Mouse (Mus musculus): ENCODE measurements around the gene Ppp2r5c.

Gene Ppp2r5c

GRCm38 (mm10) chr12:110442238-110442637 is 4.7 kb upstream of the Ppp2r5c start:
- ATAC-seq (ENCODE audit: low TSS enrichment) = no peak

- no peak for ATAC-seq (ENCODE audit: low TSS enrichment)
These were observed 2.4 kb upstream of the Ppp2r5c start for GRCm38 (mm10) chr12:110444530-110444929.

- peak; percentile 21; the same call in 1 of the 2 replicates for ATAC-seq (ENCODE audit: low TSS enrichment)
These were observed 1.1 kb upstream of the Ppp2r5c start for GRCm38 (mm10) chr12:110445775-110446174.

GRCm38 (mm10) chr12:110447306-110447705 is 386 bp downstream of the Ppp2r5c start:
- peak; percentile 42 for ATAC-seq (ENCODE audit: low TSS enrichment)

- ATAC-seq (ENCODE audit: low TSS enrichment) = no peak
These were observed 1.8 kb downstream of the Ppp2r5c start for GRCm38 (mm10) chr12:110448767-110449166.

GRCm38 (mm10) chr12:110454223-110454622 is 7.3 kb downstream of the Ppp2r5c start:
- peak; percentile 44 for ATAC-seq (ENCODE audit: low TSS enrichment)

- ATAC-seq (ENCODE audit: low TSS enrichment) = peak; percentile 48; the same call in 1 of the 2 replicates
These were observed 9.1 kb downstream of the Ppp2r5c start for GRCm38 (mm10) chr12:110456024-110456423.

GRCm38 (mm10) chr12:110458667-110459066 is 11.7 kb downstream of the Ppp2r5c start:
- peak; percentile 86 for ATAC-seq (ENCODE audit: low TSS enrichment)

GRCm38 (mm10) chr12:110460418-110461300 is 13.7 kb downstream of the Ppp2r5c start:
- ATAC-seq (ENCODE audit: low TSS enrichment) = no peak

- no peak for ATAC-seq (ENCODE audit: low TSS enrichment)
These were observed 16.8 kb downstream of the Ppp2r5c start for GRCm38 (mm10) chr12:110463711-110464110.

- ATAC-seq (ENCODE audit: low TSS enrichment) = no peak
These were observed 24.5 kb downstream of the Ppp2r5c start for GRCm38 (mm10) chr12:110471426-110471825.

- ATAC-seq (ENCODE audit: low TSS enrichment) = no peak
These were observed 25.3 kb downstream of the Ppp2r5c start for GRCm38 (mm10) chr12:110472247-110472646.

- no peak for ATAC-seq (ENCODE audit: low TSS enrichment)
These were observed 27.6 kb downstream of the Ppp2r5c start for GRCm38 (mm10) chr12:110474497-110474896.

- no peak for ATAC-seq (ENCODE audit: low TSS enrichment)
These were observed 29.6 kb downstream of the Ppp2r5c start for GRCm38 (mm10) chr12:110476561-110476960.

- no peak for ATAC-seq (ENCODE audit: low TSS enrichment)
These were observed 31.0 kb downstream of the Ppp2r5c start for GRCm38 (mm10) chr12:110477906-110478305.

GRCm38 (mm10) chr12:110478601-110479008 is 31.7 kb downstream of the Ppp2r5c start:
- 0 out of 2 replicates have a peak, but pooled peaks have one; percentile 30 for ATAC-seq (ENCODE audit: low TSS enrichment)

GRCm38 (mm10) chr12:110479268-110479667 is 32.3 kb downstream of the Ppp2r5c start:
- no peak for ATAC-seq (ENCODE audit: low TSS enrichment)

- no peak for ATAC-seq (ENCODE audit: low TSS enrichment)
These were observed 33.8 kb downstream of the Ppp2r5c start for GRCm38 (mm10) chr12:110480701-110481100.

GRCm38 (mm10) chr12:110483761-110484160 is 36.8 kb downstream of the Ppp2r5c start:
- no peak for ATAC-seq (ENCODE audit: low TSS enrichment)

- peak; percentile 35 for ATAC-seq (ENCODE audit: low TSS enrichment)
These were observed 38.1 kb downstream of the Ppp2r5c start for GRCm38 (mm10) chr12:110484824-110485584.

GRCm38 (mm10) chr12:110485585-110486331 is 38.8 kb downstream of the Ppp2r5c start:
- peak; percentile 86 for ATAC-seq (ENCODE audit: low TSS enrichment)

- ATAC-seq (ENCODE audit: low TSS enrichment) = no peak
These were observed 39.9 kb downstream of the Ppp2r5c start for GRCm38 (mm10) chr12:110486852-110487251.

Data from frontal cortex, adult (tissue).